Mouse (Mus musculus): Measurements from ENCODE around the gene Bphl.
"Not testable (repeated sequence)": the region's sequence is repeated elsewhere in the genome, so short reads cannot be mapped to it uniquely, and the experiment has no call there.

Bphl gene

DNA sequence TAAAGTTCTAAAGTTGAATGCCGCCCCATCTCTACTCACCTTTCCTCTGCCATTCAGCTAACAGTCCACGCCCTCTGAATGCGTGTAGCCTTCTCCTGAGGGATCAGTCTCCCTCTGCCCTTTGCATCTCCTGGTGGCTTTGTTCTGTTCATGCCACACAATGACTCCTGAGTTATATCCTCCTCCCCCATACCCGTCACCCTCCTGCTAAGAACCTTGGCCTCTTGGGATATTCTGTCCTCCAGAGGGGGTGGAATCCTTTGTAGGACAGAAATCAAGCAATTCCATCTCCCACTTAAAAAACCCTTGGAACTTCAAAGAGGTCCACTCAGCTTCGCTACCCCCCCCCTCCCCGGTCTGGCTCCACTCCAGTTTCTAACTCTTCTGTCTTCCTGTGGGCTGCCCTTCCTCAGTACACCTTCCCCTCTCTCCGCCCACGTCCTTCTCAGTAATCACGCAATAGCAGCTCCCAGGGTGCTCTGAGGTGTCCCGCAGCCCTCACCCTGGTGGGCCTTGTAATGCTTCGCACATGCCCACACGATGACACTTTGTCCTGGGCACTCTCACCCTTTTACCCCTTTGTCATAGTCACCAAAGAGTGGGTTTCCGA is 16.4 kb downstream of the Bphl start:
- no peak for DNase-seq

DNA sequence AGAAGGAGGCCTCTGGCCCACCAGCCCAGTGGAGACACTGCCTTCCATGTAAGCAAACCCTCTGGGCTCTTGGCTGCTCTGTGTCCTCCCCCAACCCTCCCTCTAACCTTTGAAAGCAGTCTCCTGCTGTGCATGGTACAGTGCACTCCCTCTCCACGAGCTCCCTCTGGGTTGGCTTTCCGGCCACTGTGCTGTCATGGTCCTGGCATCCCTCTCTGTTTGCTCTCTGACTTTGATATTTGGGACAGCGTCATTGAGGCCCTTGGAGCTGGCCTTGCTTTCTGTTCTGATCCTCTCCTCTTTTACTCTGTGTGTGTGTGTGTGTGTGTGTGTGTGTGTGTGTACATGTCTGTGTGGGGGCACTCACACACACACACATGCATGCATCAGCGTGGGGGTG is 17.0 kb downstream of the Bphl start:
- no peak for DNase-seq

DNA sequence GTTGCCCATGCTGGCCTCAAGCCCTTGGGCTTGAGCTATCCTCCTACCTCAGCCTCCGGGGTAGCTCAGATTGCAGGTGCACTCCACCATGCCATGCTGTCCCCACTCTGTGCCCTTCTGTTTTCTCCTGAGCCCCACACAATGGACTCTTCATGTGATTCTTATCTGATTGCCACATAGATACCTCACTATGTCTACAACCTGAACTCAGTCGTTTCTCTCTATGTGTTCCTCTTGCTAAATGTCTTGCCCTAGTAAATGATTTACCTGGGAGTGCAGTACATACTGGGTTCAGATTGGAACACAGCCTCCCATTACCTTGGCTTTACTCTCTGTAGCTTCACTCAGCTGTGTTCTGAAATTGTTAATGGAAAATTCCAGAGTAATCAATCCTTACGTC is 17.6 kb downstream of the Bphl start:
- no peak for DNase-seq

- no peak for DNase-seq
These were observed 19.9 kb downstream of the Bphl start for GRCm38 (mm10) chr13:34057252-34057651.

DNA sequence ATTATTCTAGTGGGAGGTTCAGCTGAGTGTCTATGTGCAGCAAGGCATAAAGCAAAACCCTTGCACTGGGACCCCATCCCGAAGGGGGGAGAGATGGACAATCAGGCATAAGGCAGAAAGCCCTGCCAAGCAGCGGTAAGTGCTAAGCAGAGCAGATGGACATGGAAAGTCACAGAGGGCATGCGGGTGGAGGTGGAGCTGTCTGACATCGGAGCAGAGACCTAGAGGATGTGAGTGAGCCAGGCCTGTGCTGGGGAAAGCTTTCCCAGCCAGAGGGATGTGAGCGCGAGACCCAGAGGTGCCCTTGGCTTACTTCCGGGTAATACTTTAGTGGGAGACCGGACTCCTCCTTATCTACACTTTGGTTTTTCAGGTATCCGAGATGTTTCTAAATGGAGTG is 22.7 kb downstream of the Bphl start:
- DNase-seq, result peak in 1 of 2 experiments; percentile 25

- no peak for DNase-seq
These were observed 25.1 kb downstream of the Bphl start for GRCm38 (mm10) chr13:34062466-34062865.

- peak; percentile 25 to 29 for DNase-seq
These were observed 29.0 kb downstream of the Bphl start for GRCm38 (mm10) chr13:34066351-34066750.

GRCm38 (mm10) chr13:34070296-34070695 is 32.9 kb downstream of the Bphl start:
- no peak for DNase-seq

DNA sequence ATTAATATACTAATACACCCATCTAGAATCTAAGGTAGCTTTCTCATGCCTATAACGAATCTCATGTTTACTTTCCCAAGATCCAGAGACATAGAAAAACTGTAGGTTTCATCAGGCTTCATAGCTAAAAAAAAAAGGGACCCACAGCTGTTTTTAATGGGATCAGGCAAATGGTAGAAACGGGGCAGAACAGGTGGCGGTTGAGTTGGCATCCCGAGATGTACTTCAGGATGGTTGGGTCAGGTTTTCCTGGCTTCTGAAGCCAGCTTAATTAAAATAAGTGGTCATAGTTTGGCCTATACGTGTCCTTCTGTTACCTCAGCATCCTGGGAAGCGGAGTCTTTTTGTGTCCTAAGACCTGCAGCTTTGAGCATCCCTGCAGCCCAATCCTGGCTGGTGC is 34.4 kb downstream of the Bphl start:
- DNase-seq, result no peak

DNA sequence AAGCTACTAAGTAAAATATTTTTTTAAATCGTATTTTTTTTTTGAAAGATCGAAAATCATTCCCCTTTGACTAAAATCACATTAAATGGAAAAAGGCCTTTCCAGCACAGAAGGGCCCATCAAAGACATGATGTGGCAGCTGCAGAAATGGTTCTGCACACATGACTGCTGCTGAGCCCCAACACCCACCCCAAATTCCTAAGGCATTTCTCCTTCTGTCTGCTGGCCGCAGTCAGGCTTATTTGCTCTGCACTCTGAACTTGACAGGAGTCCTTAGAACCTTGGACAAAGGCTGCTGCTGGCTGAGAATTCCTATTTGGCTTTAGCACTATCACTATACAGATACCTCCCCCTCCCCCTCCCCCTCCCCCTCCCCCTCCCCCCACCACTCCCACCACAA is 35.5 kb downstream of the Bphl start:
- DNase-seq, result no peak

GRCm38 (mm10) chr13:34074441-34074840 is 37.0 kb downstream of the Bphl start:
- not testable (repeated sequence) for DNase-seq

DNA sequence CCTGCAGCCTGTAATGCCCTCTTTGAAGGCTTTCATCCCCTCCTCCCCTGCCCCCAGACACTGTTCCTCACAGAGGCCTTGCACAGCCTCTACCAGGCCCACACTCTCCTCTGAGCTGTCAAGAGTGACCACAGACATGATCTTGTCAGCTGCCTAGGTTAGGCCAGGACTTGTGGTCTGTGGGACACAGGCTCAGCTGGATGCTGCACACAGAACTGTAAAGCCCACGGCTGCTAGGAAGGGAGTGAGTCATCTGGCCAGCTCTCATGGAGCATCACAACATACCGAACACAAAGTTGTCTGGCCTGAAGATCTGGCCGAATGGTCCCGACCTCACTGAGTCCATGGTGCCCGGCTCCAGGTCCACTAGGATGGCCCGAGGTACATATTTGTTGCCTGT is 38.5 kb downstream of the Bphl start:
- not testable (repeated sequence) for DNase-seq

- DNase-seq, result peak; percentile 30 to 39
These were observed 39.4 kb downstream of the Bphl start for GRCm38 (mm10) chr13:34076561-34077491.

- DNase-seq, result peak; percentile 85 to 90
These were observed 40.3 kb downstream of the Bphl start, which contains the start of gene Tubb2a for GRCm38 (mm10) chr13:34077492-34078271. TSS of gene Tubb2a (minus strand) at chr13:34078007.

DNA sequence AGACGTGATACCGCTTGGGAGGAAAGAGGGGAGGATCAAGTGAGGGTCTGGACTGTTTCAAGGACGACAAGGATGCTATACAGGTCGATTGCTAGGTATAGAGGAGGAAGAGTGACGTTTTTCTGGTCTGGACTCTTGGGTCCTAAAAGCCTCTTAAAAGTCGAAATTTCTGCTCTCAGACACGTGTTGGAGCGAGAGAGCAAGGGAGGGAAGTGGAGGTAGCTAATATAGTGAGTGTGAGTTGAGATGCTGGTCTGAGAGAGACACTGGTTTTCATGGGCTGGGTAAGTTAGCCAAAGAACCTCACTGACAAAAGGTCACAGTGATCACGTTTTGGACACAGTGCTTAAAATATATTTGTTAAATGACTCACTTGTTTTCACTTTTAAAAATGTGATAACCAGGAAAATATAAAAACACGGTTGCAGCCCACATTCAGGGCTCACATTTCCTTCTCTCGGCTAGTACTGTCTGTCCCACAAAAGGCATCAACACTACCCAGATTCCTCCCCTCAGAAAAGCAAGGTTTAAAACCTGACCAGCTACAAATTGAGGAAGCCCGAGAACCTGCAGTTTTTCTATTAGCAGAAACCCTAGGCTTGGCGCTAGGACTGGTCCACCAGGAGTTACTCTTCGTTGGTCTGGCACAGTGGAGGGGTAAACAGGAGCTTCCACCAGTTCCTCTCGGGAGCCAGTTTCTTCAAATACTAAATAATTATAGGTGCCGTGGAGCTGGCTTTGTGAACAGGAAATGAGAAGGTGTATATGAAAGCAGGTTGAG is 41.3 kb downstream of the Bphl start:
- DNase-seq, result no peak

DNA sequence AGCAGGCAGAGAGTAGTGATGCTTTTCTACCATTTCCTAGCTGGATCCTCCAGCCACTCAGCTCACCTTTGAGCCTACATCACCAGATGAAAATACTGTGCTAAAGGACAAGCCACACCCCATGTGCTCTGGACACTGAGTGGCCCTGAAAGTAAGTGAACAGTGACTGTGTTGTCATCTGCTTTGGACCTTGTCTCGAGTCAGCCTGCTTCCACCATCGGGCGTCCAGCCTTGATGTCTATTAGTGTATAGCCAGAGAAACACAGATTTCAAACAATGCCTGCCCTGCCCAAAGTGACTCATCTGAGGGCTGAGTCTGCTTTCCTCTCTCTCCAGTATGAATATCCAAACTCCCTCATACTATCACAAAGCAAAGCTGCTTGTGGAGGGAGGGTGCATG is 42.4 kb downstream of the Bphl start:
- DNase-seq, result no peak

DNA sequence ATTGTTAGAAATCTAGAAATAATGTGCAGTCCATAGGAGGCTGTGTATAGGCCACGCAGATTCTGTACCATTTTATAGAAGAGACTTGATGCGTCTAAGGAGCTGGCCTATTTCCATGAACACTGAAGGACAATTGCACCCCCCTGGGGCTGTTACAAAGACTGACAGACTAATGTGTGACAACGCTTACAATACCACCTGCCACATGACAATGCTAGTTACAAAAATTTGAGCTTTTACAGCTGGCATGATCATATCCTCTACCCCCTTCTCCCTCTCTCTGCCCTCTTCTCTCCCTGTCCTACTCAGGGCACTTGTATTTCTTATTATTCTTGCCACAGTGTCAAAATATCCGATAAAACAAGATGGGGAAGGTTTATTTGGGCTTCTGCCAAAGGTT is 44.5 kb downstream of the Bphl start:
- DNase-seq, result no peak

GRCm38 (mm10) chr13:34084026-34084750 is 46.8 kb downstream of the Bphl start:
- no peak for DNase-seq

DNA sequence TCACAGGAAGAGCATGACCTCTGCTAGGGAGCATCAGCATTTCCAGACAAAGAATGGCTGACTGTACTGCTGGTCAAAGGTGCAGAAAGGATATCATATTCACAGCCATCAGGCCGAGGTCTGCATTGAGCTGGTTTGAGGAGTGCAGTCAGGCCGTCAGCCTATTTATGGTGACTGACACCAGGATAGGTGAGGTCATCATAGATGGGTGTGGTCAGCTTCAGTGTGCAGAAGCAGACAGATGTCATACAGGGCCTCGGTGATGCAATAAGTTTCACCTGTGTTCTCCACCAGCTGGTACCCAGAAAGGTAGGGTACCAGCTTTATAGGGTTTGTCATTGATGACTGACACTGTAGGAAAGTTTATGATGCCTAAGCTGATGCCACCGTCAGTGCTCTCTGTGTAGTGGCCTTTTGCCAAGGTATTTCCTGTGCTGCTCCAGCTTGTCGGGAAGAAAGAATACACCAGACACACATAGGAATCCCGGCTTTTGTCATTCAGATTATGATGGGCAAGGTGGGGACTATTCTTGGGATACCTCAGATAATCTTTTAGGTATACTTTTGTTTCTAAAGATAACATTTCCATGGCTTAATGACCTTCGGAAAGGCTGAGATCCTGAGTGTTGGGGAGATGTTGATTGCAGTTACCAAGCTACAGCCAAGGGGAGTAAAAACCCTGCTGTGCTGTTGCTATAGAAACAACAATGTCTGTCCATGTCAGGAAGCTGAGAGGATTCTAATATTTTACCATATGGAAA is 49.8 kb downstream of the Bphl start:
- DNase-seq, result no peak

DNA sequence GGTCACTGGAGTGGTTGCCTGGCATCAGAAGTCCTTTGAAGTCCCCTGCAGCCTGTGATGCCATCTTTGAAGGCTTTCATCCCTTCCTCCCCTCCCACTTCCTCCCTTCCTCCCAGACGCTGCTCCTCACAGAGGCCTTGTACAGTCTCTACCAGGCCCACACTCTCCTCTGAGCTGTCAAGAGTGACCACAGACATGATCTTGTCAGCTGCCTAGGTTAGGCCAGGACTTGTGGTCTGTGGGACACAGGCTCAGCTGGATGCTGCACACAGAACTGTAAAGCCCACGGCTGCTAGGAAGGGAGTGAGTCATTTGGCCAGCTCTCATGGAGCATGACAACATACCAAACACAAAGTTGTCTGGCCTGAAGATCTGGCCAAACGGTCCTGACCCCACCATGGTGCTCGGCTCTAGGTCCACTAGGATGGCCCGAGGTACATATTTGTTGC is 50.8 kb downstream of the Bphl start:
- not testable (repeated sequence) for DNase-seq

DNA sequence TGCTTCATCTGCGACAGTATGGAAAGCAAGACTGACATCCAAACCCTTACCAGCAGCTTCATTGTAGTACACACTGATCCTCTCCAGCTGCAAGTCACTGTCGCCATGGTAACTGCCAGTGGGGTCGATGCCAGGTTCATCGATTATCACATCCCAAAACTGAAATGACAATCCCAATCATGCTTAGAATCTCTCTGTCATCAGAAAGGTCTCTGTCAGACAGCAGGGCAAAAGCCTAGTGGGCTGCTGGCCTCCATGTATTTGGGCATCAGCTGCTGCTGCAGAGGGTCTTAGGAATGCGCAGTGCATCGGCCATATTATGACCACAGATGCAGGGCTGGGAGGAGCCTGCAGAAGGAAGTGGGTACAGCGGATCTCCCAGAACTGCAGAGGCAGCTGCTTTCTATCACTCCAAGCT is 51.5 kb downstream of the Bphl start:
- no peak for DNase-seq
